Mouse (Mus musculus): ENCODE data around the gene Zfp385c.
"Not testable (repeated sequence)": the region's sequence is repeated elsewhere in the genome, so short reads cannot be mapped to it uniquely, and the experiment has no call there.

The Zfp385c gene

DNA sequence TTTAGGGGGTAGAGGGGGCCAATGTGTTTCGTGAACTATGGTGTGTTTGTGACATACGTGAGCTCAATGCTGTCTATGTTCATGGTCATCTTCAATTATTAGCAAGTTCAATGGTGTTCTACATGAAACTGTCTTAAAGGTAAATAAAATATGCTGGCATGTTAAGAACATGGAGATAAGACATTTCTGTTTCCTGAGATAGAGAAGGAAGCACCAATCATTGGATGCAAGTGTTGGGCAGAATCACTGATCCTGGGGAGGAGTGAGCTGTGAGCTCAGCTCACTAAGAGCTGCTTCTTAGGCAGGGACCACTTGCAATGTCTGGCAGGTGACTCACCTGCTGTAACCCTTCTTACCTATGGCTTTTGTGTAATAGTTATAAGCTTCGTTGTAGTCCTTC lies 90.9 kb downstream of the Zfp385c start:
- no peak for DNase-seq (ENCODE audit: low spot score in 2 of 2)

DNA sequence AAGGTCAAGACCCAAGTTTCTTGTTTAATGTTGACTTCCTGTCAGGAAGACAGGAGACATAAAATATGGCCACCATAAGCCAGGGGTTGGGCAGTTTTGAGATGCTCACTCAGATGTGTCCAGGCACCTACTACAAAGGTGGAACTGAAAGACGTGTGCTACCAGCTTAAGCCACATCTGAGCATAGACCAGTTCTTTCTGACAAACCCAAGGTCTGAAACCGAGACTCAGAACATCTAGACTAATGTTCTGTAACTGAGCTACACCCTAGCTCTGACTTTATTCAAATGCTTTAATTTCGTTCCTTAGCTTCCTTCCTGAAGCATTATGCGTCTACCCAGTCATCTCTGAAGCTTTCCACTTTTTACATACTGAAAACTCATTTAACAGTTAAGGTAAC lies 94.2 kb downstream of the Zfp385c start:
- no peak for DNase-seq (ENCODE audit: low spot score in 2 of 2)

DNA sequence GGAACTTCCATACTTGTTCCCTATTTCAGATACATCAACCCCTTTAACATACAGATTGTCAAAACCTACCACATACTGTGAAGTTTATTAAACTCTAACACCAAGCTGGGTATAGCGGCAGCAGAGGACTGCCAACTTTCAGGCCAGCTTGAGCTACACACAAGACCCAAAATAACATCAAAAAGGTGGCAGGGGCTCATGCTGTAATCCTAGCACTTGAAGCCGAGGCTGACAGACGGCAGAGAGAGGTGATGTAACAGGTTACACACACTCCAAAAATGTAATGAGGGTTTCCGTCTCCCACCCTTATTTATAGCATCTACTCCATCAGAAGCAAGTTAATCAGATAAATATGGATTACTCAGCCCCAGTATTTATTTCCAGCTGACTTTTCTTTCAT lies 96.7 kb downstream of the Zfp385c start:
- no peak for DNase-seq (ENCODE audit: low spot score in 2 of 2)

DNA sequence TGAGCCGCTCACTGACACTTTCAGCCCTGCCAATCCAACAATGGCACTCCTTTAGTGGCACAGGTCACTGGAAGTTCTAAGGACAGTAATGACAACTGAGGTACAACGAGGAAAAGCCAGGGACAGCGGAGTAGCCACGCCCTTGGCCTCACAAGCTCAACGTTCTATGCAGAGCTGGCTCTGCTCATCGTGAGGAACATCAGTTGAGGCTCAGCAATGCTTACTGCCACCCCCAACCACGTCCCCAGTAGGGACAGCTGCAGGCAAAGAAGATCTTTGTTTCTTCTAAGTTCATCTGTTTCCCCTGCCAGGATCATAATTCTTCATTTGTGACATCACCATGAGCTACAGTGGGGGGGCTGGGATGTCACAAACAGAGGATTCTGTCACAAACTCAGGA lies 97.6 kb downstream of the Zfp385c start:
- DNase-seq (ENCODE audit: low spot score in 2 of 2): no peak

DNA sequence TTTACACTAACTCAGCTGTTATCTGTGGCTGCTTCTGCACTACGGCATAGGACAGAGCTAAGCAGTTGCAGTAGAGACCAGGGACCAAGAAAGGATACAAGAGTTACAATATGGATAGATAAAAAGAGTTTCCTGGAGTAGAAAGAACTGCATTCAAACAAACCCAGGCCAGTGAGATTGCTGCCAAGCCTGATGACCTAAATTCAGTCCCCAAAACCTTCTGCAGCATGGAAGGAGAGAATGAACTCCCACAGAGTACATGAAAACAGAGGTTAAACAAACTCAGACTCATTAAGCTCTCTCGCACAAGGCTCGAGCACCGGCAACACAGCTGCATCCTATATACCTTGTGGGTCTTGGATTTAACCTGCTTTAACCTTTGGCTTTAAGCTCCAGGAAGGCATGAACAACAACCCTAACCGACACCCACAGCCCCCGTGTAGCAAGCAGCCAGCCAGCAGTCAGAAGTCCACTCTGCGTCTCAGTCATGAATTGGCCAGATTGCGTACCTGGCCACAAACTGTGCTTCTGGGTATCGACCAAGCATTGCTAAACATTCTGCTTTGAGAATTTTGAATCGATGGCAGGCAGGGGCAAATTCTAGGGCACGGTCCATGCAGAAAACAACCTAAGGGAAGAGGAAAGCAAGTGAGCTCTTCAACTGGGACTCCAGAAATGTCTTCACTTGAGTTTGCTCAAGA lies 99.8 kb downstream of the Zfp385c start:
- no peak for DNase-seq (ENCODE audit: low spot score in 2 of 2)

DNA sequence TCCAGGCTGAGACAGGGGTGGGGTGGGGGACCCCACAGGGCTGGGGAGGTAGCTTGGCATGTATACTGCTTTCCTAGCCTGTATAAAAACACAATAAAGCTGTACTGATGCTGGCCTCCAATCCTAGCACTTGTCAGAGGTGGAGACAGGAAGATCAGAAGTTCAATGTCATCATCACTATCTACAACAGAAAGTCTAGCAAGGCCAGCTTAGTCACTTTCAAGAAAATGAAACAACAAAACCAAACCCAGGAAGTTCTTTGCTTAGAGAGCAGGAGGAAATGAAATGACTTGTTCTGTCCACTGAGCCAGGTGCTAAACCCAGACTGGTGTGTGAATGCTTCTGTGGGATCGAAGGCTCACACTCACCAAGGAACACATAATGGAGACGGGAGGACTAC lies 103.8 kb downstream of the Zfp385c start:
- no peak for DNase-seq (ENCODE audit: low spot score in 2 of 2)

DNA sequence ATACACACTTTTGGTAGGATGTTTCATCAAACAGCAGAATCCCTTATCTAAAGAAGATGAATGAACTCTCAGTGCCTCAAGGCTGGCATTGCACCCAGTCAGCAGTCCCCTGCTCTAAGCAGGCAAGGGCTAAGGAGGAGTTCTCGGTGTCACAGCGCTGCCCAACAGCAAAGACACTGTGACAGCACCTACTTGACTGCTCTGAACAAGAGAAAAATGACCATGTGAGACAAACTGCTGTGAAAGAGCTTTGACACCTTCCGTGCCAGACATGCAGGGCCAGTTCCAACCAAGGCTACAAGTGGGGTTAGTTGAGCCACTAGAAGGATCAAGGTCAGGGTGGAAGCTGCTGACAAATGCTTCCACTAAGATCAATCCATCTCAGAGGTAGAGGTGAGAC lies 107.1 kb downstream of the Zfp385c start:
- DNase-seq (ENCODE audit: low spot score in 2 of 2): no peak

DNA sequence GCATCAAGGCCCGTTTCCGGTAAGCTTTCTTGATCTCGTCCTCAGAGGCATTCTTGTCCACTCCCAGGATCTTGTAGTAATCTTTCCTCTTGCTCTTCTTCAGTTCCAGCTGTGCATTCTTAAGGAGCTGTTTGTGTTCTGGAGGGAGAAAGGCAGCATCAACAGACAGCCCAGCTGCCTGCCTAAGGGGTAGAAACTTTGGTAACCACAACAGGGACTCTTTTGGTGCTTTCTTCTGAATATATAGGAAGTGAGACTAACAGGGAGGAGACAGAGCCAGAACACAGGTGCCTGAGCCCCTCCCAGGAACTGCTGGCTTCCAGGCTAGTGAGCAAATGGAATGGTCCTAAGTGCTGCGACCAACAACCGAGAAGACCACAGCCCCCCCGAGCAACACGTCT lies 107.7 kb downstream of the Zfp385c start:
- no peak for DNase-seq (ENCODE audit: low spot score in 2 of 2)

DNA sequence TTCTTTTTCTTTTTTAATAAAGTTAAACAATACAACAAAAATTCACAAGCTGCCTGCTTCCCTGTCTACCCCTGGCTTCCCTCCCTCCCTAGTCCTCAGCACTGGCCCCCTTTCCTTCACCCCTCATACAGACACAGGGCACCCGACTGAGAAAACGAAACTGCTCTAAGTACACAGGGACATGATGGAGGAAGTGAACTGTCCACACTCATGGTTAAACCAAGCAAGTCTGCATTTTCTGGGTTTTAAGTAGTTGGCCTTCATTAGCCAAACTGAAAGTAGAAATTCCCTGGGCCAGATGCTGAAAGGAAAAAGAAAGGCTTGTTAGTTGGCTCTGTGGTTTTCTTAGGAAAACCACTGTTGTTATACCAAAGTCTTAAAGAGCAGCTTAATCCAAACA lies 109.4 kb downstream of the Zfp385c start:
- DNase-seq (ENCODE audit: low spot score in 2 of 2): no peak

DNA sequence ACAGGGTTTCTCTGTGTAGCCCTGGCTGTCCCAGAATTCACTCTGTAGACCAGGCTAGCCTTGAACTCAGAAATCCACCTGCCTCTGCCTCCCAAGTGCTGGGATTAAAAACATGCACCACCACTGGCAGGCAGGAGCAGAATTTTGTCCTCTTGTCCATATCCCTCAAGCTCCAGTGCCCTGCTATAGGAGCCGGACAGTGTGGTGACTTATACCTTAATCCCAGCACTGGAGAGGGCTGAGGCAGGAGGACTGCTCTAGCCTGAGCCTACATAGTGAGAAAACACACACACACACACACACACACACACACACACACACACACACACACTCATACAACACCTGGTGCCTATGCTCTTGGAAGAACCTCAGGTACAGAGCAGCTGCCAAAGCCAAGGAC lies 109.8 kb downstream of the Zfp385c start:
- not testable (repeated sequence) for DNase-seq (ENCODE audit: low spot score in 2 of 2)

DNA sequence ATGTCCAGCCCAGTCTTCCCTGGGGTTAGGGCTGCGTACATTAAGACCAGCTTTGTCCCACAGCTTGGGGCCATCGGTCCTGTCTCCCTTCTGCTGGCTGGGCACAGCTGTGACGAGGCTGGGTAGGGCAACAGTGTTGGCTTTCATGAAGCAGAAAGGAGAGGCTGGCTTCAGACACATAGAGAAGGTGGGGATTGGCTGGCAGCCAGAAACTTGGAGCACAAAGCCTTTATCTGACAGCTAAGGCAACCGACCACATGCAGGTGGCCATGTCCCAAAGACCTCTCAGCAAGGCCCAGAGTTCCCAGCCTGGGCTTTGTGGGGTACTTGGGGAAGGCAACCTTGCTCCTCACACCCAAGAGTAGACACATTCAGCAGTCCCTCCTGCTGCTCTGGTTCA lies 110.5 kb downstream of the Zfp385c start:
- peak in 1 of 2 experiments; percentile 38 for DNase-seq (ENCODE audit: low spot score in 2 of 2)

DNA sequence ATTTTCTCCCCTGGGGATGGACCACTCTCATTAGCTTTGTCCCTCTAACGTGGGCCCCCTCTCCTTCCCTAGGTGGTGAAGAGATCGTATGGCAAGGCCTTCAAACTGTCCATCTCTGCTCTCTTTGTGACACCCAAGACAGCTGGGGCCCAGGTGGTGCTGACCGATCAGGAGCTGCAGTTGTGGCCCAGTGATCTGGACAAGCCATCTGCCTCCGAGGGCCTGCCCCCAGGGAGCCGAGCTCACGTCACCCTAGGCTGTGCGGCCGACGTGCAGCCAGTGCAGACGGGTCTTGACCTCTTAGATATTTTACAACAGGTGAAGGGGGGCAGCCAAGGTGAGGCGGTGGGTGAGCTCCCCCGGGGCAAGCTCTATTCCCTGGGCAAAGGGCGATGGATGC lies 112.0 kb downstream of the Zfp385c start:
- DNase-seq (ENCODE audit: low spot score in 2 of 2): no peak

DNA sequence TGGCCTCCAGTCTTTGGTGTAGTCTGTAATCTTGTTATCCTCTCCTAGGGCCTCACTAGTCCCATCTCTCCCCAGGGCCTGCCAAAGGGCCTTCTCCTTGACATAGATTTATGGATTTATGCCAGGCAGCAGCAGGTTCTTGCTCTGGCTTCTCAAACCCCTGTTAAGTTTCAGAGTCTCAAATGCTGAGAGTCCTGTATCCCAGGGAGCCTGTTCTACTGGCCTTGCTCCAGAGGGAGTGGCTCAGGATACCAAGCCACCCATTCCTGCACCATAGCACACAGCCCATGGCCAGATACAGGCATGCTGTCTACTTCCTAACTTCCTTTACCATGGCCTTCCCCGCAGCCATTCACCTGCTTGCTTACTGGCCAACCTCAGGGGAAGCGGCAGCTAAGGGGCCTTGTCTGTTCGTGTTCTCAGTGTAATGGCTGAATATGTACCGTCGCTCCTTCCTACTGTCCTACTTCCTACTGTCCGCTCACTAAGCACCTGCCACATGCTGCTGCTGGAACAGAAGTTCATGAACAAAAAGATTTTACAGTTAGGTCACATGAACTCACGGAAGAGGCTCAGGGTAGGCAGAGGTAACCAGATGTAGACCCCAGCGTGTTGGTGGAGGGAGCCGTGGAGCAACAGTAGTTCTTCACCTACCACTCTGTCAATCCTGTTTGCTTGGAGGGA lies 113.0 kb downstream of the Zfp385c start:
- DNase-seq (ENCODE audit: low spot score in 2 of 2): no peak

DNA sequence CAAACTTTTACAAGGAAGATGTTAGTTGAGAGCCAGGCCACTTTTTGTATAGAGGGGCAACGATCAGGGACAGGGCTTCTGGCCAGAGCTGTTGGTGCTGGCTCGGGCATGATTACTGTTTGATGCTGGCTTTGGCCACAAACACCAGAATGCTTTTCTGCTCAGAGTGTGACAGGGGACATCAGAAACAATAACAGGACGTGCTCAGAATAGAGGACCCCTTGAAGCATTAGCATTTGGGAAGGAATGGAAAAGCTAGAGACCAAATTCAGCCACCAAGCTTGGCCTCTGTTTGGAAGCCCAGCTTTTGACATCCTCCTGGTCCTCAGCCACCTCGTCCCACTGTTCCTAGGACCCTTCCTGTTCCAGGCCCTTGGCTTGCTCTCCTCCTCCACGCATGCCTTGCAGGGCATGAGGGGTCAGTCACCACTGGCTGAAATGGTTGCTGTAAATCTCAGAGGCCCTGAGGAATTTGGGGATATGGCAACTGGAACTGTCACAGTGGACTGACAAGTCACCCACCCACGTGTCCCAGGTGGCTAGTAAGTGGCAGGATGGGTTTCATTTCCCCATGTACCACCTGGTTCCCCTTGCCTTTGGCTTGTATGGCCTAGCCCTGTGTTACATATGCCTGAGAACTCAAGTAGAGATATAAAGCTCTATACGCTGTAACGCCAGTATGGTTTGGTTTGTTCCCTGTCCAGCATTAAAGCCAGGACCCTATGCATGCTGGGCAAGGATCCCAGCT lies 114.2 kb downstream of the Zfp385c start:
- DNase-seq (ENCODE audit: low spot score in 2 of 2): no peak
